Comparison of ENCODE assay signal across 18 mouse cellular contexts in genomic region chr5:121759921-121760320, GRCm38 (mm10).
"Had no signal": no experiment of that assay in that cellular context is flagged by ENCODE, and none has a peak within 500 bp of the region (broad histone marks: within the 10 kb centered on the region; RNA-seq: fewer than 3 reads in every experiment).

No protein-coding gene starts in this region.

- H3K4me2 ChIP-seq: kidney, embryonic 15.5 days; limb, embryonic 13.5 days; liver, embryonic 11.5 days; lung, embryonic 14.5 days; midbrain, embryonic 11.5 days had no signal

- DNase-seq: kidney, adult 8-10 months; kidney, postnatal 10 days; kidney, postnatal 36 days; layer of hippocampus, postnatal 36 days; liver, postnatal 0 days; lung, embryonic 14.5 days; midbrain, embryonic 14.5 days; thymus, adult 18-20 months; thymus, postnatal 14 days; thymus, postnatal 4 days had no signal

- H3K9me3 ChIP-seq: kidney, embryonic 15.5 days; limb, embryonic 10.5 days; limb, embryonic 13.5 days had no signal

- ATAC-seq: liver, postnatal 0 days; lung, postnatal 0 days had no signal

- H3K9ac ChIP-seq: kidney, embryonic 15.5 days; limb, embryonic 13.5 days; liver, embryonic 14.5 days; liver, postnatal 0 days; lung, embryonic 14.5 days had no signal

- H3K27me3 ChIP-seq: kidney, embryonic 15.5 days; limb, embryonic 13.5 days had no signal

- H3K27ac ChIP-seq: kidney, embryonic 15.5 days; limb, embryonic 10.5 days; limb, embryonic 13.5 days; liver, embryonic 14.5 days; macrophage had no signal

- H3K4me1 ChIP-seq: kidney, embryonic 15.5 days; limb, embryonic 10.5 days had no signal

- H3K4me3 ChIP-seq: kidney, embryonic 15.5 days; limb, embryonic 10.5 days; limb, embryonic 13.5 days had no signal
